In the genomic region with DNA sequence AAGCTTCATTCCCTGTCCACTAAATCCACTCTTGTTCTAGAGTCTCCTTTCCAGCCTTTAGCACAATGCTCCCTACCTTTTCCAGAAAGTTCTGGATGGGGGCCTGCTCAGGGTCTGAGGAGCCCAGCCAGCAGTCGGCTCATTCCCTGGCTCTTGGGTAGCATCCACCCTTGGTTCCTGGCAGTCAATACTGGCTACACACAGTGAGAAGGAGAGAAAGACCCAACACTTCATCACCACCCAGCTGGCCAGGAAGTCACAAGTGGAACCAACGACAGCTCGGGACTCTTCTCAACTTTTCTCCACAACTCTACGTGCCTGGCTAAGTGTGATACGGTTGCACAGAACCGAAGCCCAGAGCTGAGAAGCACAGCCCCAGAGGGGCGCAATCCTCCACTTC, we compare ENCODE assay signal across 23 mouse cellular contexts.
A peak's percentile ranks its signal among the peaks of the same experiment; 100 is the strongest.
DNase-seq lines count a peak whose midpoint lies in the region; ATAC-seq and TF ChIP-seq lines count a peak whose summit lies in the region.
"Had no signal": no experiment of that assay in that cellular context is flagged by ENCODE, and none has a peak within 500 bp of the region (broad histone marks: within the 10 kb centered on the region; RNA-seq: fewer than 3 reads in every experiment).

No protein-coding gene starts in this region.

- TF ChIP-seq CTCF in lung, postnatal 0 days (IDR thresholded peaks at IDR 0.05), result no peak

- no peaks in the 10 kb centered on the region for H3K36me3 ChIP-seq in lung, postnatal 0 days (ENCODE audit: insufficient read depth, low read length)
- no peaks in the 10 kb centered on the region for H3K36me3 ChIP-seq in midbrain, embryonic 10.5 days
- H3K36me3 ChIP-seq in midbrain, embryonic 14.5 days (ENCODE audit: control insufficient read depth, insufficient read depth, low read length), result no peaks in the 10 kb centered on the region
- H3K36me3 ChIP-seq: forebrain, embryonic 10.5 days; G1E; heart, embryonic 13.5 days; hindbrain, embryonic 10.5 days; hindbrain, embryonic 13.5 days had no signal

- ATAC-seq in lung, postnatal 0 days, result peak; percentile 29; the same call in 1 of the 2 replicates
- ATAC-seq in midbrain, embryonic 14.5 days (ENCODE audit: low FRiP score, low TSS enrichment), result no peak
- ATAC-seq: forebrain, embryonic 13.5 days; forebrain, embryonic 16.5 days; hindbrain, embryonic 16.5 days; Patski had no signal

- no peak overlapping the region for H3K4me3 ChIP-seq in lung, postnatal 0 days (ENCODE audit: low read depth, low read length)
- no peak overlapping the region for H3K4me3 ChIP-seq in midbrain, embryonic 10.5 days
- no peak overlapping the region for H3K4me3 ChIP-seq in midbrain, embryonic 14.5 days (replicated peaks; ENCODE audit: low read depth, low read length)
- H3K4me3 ChIP-seq: forebrain, embryonic 10.5 days; forebrain, embryonic 13.5 days; heart, embryonic 13.5 days; hindbrain, embryonic 10.5 days; hindbrain, embryonic 13.5 days had no signal

- H3K9ac ChIP-seq in lung, postnatal 0 days (replicated peaks; ENCODE audit: low read depth), result no peak overlapping the region
- H3K9ac ChIP-seq in midbrain, embryonic 14.5 days (replicated peaks; ENCODE audit: low read length), result no peak overlapping the region
- H3K9ac ChIP-seq: forebrain, embryonic 13.5 days; heart, embryonic 13.5 days; hindbrain, embryonic 13.5 days had no signal

- H3K9me3 ChIP-seq in lung, postnatal 0 days (ENCODE audit: low read length), result no peaks in the 10 kb centered on the region
- no peaks in the 10 kb centered on the region for H3K9me3 ChIP-seq in midbrain, embryonic 10.5 days (replicated peaks)
- H3K9me3 ChIP-seq in midbrain, embryonic 14.5 days (ENCODE audit: control insufficient read depth, low read length), result no peaks in the 10 kb centered on the region
- H3K9me3 ChIP-seq: forebrain, embryonic 10.5 days; forebrain, embryonic 13.5 days; heart, embryonic 13.5 days; hindbrain, embryonic 10.5 days; hindbrain, embryonic 13.5 days had no signal

- WGBS in lung, postnatal 0 days, result 68% methylated on average over 7 of the region's 7 CpGs
- WGBS in midbrain, embryonic 10.5 days, result 94% methylated on average over 7 of the region's 7 CpGs
- 96% methylated on average over 7 of the region's 7 CpGs for WGBS in midbrain, embryonic 14.5 days

- H3K27ac ChIP-seq in lung, postnatal 0 days (ENCODE audit: low read length), result no peak overlapping the region
- H3K27ac ChIP-seq in midbrain, embryonic 10.5 days (replicated peaks), result 0 out of 2 replicates have a peak overlapping the region, but pooled peaks have one; percentile 13
- no peak overlapping the region for H3K27ac ChIP-seq in midbrain, embryonic 14.5 days (replicated peaks; ENCODE audit: low read depth, low read length)
- H3K27ac ChIP-seq: forebrain, embryonic 10.5 days; forebrain, embryonic 13.5 days; heart, embryonic 13.5 days; hindbrain, embryonic 13.5 days had no signal

- H3K4me1 ChIP-seq in lung, postnatal 0 days (ENCODE audit: insufficient read depth, low read depth, low read length), result peaks cover 6% of the 10 kb centered on the region; the same call in 1 of the 2 replicates
- peaks cover 37% of the 10 kb centered on the region for H3K4me1 ChIP-seq in midbrain, embryonic 10.5 days
- H3K4me1 ChIP-seq in midbrain, embryonic 14.5 days (ENCODE audit: control insufficient read depth, insufficient read depth, low read length), result peaks cover 5% of the 10 kb centered on the region; the same call in 1 of the 2 replicates

- peak; percentile 56 for DNase-seq in gastrocnemius, postnatal 25 days
- no peak for DNase-seq in gastrocnemius, postnatal 10 days
- no peak for DNase-seq in lung, postnatal 0 days (ENCODE audit: low spot score)
- DNase-seq in lung, postnatal 14 days, result no peak
- DNase-seq in midbrain, embryonic 10.5 days (ENCODE audit: low spot score), result no peak
- no peak for DNase-seq in midbrain, embryonic 14.5 days
- DNase-seq in layer of hippocampus, adult 8-10 months (ENCODE audit: low spot score in 2 of 2), result no peak
- DNase-seq: adrenal gland, postnatal 10 days; adrenal gland, postnatal 36 days; B cell, adult 2 months; cerebellum, adult 18-20 months; cerebellum, adult 9-10 months; cerebellum, postnatal 14 days; heart, postnatal 14 days had no signal

- no peaks in the 10 kb centered on the region for H3K27me3 ChIP-seq in lung, postnatal 0 days (replicated peaks; ENCODE audit: insufficient read depth, low read length)
- no peaks in the 10 kb centered on the region for H3K27me3 ChIP-seq in midbrain, embryonic 10.5 days (ENCODE audit: low read depth, poor library complexity, severe bottlenecking)
- no peaks in the 10 kb centered on the region for H3K27me3 ChIP-seq in midbrain, embryonic 14.5 days (ENCODE audit: control insufficient read depth, insufficient read depth, low read length)
- H3K27me3 ChIP-seq: forebrain, embryonic 13.5 days; heart, embryonic 13.5 days; hindbrain, embryonic 13.5 days had no signal

- no peak overlapping the region for H3K4me2 ChIP-seq in lung, postnatal 0 days (replicated peaks; ENCODE audit: low read depth, low read length)
- no peak overlapping the region for H3K4me2 ChIP-seq in midbrain, embryonic 14.5 days (ENCODE audit: low read length)
- H3K4me2 ChIP-seq: forebrain, embryonic 13.5 days; heart, embryonic 13.5 days; hindbrain, embryonic 13.5 days had no signal

- no peak for TF ChIP-seq EP300 in lung, postnatal 0 days (IDR thresholded peaks at IDR 0.05)
